Mouse (Mus musculus): Measurements from ENCODE around the gene Slc9b1.

Gene Slc9b1

DNA sequence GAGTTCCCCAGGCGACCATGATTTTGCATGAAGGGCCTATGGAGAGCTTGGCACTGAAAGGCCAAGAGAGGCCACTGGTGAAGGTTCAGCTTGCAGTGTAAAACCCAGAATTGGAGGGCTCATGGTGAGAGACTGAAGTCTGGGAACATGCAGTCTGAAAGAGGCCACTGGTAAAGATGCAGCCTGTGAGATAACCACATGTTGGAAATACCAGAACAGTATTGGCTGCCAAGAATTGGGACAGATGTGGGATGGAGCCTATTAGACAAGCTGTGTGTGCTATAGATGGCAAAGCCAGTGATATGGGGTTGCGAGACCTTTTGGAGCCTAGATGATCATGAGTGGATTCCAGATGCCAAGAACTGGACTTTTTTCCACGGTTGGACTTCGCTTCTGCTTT lies 32.0 kb downstream of the Slc9b1 start:
- DNase-seq (ENCODE audit: low spot score in 2 of 2): no peak

DNA sequence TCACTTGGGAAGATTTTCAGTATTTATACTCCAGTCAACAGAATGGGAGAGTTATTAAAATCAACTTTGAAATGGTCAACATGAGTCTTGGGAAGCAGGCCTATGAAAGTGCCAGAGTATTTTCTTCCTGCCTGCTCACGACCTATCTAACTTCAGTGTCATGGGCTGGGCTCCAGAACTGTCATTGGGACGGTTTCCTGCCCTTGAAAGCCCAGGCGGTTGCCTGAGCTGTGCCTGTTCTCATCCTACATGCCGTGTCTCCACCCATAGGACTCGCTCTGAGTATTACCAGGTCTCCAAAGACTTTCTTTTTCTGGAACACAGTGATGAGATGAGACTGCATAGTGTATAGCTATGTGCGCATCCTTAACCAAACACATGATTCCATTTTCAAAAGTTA lies 45.4 kb downstream of the Slc9b1 start:
- DNase-seq (ENCODE audit: low spot score in 2 of 2): no peak

DNA sequence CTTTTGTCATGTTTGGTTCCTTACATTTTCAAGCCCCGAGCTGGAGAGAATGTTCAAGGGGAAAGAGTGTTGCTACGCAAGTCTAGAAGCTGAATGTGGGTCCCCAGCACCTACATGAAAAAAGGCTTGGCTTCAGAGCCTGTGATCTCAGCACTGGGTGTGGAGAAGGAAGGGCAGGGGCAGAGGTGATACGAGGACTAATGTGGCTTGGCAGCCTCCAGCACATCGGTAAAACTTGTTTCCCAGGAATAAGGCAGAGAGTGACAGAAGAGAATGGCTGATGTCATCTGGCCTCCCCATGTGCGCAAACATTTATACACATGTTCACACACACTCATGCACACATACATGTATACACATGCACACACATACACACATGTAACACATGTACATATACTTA lies 47.3 kb downstream of the Slc9b1 start:
- DNase-seq (ENCODE audit: low spot score in 2 of 2): no peak

DNA sequence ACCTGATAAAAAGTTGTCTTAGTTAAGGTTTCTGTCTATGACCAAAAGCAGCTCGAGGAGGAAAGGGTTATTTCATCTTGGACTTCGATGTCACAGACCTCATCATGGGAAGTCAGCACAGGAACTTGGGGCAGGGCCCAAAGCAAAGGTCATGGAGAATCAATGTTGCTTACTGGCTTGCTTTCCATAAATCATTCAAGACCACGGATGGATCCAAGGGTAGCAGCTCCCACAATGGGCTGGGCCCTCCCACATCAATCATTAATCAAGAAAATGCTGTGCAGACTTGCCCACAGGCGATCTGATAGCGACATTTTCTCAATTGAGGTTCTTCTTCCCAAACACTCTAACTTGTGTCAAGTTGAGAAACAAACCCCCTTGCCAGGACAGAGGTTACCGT lies 48.3 kb downstream of the Slc9b1 start:
- DNase-seq (ENCODE audit: low spot score in 2 of 2): no peak

DNA sequence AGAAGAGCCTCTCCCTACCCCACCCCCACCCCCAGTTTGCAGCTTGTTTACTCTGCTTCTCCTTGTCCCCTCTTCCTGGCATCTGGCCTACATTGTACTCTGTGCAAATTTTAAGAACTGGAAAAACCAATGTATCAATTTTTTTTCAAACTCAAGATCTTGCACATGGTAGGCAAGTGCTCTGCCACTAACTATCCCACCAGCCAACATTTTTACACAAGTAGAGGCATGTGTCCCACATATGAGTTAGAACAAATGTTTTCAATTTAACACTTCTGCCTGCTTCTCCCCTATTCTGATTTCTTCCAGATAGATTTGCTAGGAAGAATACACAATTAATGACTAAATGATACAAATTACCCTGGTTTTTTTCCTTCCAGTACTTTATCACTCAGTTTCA lies 49.3 kb downstream of the Slc9b1 start:
- DNase-seq (ENCODE audit: low spot score in 2 of 2): no peak

DNA sequence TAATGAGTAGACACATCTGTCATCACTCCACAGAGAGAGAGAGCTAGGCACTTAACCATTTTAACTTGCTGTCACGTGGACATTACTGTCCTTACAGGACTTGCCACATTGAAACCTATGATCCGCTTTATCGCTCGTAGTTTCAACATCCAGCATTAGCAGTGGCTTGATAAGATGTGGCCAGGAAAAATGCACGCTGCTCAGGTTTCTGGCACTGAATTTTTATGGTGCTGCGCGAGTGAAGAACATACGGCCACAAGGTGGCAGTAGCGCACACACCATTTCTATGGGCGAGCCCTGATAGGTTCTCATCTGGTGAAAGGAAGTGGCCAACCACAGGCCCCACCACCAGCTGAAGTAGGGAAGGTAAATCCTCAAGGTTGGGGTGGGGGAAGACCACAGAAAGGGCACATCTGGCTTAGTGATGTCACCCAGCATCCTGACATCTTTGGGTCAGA lies 54.4 kb downstream of the Slc9b1 start:
- peak; percentile 56 to 80 for DNase-seq (ENCODE audit: low spot score in 2 of 2)

DNA sequence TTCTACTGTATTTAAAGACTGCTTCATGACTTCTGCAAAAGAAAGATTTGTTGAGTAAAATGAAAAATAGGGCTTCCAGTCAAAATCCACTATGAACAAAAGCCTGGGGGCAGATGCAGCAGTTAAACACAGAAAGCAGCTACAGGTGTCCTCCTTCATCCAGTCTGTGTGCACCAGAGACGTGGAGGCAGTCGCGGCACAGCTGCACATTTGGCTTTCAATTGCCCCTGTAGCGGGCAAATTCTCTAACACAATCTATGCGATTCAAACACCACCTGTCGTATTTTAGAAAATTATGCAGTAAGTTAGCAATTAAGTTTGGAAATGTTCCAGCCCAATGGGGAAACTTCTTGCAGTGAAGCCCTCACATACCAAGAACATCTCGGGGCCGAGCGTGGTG lies 55.4 kb downstream of the Slc9b1 start:
- DNase-seq (ENCODE audit: low spot score in 2 of 2): no peak

DNA sequence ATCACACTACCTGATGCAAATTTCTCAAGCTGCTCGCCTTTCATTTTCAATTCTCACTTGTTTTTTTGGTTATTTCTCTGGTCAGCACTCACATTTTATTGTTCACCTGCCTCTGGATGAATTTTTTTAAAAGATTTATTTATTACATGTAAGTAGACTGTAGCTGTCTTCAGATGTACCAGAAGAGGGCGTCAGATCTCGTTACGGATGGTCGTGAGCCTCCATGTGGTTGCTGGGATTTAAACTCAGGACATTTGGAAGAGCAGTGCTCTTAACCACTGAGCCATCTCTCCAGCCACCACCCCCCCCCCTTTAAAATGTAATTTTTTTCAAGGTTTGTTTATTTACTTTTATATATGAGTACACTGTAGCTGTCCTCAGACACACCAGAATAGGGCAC lies 56.0 kb downstream of the Slc9b1 start:
- no peak for DNase-seq (ENCODE audit: low spot score in 2 of 2)

DNA sequence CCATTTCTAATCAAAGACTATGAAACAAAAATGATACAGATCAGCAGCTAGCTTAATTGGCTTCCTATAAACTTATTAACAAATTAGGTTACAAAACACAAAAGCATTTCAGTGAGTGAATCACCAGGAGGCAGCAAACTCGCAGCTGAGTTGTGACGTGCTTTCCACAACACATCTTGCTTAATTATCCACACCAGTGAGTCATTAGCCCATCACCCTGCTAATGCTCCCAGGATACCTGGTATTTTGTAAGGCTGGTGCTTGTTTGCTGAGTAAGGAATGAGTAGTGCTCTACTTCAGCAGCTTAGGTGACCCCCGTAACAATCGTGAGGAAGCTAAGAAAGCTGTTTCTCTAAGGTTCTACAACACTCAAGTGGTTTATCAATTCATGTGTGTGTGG lies 56.8 kb downstream of the Slc9b1 start:
- DNase-seq (ENCODE audit: low spot score in 2 of 2): no peak

DNA sequence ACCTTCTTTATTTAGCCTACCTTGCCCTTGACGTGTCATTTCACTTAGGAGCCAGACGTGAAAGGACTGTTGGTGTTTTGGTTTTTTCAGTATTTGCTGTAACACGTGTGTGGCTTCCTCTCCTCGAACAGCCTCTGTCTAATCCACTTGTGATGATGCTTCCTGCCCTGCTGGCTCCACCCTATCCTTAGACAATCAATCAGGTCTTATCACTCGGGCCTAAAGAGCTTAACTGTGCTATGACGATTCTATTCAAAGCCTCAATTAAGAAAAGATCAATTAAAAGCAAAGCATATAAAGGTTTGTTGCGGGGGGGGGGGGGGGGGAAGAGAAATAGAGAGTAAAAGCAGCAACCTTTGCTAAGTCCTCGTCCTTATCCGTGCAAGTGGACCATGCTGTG lies 59.5 kb downstream of the Slc9b1 start:
- DNase-seq (ENCODE audit: low spot score in 2 of 2): no peak

DNA sequence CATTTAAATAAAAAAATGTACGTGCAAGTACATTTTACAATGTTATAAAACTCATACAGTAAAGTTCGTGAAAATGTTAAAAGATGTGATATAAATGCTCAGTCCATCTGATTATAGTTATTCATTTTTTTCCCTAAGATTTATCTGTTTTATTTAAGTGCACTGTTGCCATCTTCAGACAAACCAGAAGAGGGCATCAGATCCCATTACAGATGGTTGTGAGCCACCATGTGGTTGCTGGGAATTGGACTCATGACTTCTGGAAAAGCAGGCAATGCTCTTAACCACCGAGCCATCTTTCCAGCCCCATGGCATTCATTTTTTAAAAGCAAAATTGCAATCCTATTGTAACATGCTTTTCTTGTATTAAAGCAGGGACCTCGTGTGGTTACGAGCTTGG lies 61.4 kb downstream of the Slc9b1 start:
- DNase-seq (ENCODE audit: low spot score in 2 of 2): no peak

DNA sequence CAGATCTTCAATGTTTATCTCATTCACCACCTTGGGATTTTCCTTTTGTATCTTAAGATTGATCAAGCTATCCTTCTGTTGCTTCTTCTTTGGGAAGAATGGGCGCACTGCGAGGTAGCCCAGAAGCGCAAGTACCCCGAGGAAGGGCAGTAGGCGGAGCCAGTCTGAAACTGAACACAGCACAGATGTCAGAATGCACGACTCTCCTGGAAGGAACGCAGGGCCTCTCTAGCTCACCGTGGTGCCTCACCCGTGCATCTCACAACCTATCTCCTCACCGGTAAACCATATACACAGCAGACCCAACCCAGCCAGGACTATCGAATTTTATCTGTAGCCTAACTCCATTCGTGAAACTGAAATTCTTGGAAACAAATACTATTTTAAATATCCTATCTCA lies 63.2 kb downstream of the Slc9b1 start:
- DNase-seq (ENCODE audit: low spot score in 2 of 2): no peak

DNA sequence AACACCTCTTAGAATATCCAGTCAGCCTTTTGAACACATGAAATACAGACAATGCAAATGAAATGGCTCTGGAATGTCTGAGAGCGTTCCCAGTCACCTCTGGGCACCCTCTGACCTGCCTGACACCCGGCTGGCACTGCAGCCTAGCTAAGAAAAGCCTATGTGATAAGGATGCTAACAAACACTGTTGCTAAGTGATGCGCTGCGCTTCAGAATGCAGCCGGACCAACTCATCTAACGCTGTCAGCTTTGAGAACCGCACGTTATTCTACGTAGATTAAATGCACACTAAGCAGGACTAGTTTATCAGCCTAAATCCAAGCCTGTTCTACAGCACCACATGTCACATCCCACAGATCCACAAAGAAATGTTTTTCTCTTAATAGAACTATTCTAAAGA lies 64.0 kb downstream of the Slc9b1 start:
- DNase-seq (ENCODE audit: low spot score in 2 of 2): no peak

DNA sequence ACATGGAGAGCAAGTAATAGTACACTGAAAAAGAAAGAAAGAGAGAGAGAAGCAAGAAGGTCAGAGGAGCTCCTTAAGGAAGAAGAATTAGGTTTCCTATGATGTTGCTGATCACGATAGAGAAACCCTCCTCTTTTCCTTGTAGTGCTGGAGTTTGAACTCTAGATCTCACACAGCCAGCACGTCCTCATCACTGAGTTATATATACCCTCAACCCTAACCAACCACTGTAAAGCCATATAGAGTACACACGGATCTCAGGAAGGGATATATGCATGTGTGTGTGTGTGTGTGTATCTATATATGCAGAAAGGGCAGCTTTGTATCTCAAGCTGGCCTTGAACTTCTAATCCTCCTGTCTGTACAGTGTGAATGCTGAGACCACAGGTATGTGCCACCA lies 69.4 kb downstream of the Slc9b1 start:
- DNase-seq (ENCODE audit: low spot score in 2 of 2): no peak

DNA sequence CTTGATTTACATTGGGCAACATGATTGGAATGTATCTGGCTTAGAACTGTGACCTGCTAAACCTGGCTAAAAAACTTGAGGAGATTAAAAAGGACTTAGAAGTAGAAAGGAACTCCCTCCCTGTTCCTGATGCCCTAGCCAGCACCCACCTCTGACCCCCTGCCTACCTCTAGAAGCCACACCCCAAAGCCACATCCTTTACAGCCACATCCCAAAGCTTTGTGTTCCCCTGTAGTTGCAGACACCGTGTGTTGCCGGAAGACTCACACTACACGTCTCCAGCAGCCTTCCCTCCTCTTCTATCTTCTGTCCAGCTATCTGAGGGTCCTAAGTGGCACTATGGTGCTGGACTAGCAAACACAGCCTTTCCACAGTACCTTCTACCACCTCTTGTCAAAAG lies 70.0 kb downstream of the Slc9b1 start:
- DNase-seq (ENCODE audit: low spot score in 2 of 2): no peak

DNA sequence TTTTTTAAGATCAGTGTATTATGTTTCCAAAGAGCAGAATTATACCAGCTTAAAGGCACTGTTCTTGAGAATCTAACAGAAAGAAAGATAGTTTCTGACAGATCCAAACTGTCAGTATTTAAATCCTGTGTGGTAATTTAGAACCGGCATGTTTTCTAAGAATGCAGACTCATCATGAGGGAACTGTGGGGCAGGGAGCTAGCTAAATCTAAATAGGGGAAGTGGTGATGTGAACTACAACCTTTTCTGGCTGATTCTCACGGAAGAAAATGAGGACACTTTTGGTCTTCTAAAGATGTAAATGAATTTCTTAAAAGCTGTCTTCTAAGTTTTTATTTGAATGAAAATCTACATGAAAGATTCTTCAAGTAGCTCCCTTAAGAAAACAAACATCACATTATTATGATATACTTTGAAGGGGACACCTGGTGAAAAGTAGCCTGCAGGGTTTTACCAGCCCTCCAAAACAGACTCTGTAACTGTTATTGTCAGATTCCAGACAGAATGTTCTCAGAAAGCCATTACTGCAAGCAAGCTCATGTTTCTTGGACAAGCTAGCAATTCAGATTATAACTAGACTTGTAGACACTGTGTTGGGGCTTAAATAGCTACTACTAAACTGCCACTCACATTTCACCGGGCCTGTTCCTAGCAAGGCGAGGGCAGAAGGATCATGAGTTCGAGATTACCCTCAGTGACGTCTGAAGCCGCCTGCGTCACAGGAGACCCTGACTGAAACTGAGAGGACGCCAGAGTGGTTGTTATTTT lies 72.9 kb downstream of the Slc9b1 start:
- no peak for DNase-seq (ENCODE audit: low spot score in 2 of 2)

DNA sequence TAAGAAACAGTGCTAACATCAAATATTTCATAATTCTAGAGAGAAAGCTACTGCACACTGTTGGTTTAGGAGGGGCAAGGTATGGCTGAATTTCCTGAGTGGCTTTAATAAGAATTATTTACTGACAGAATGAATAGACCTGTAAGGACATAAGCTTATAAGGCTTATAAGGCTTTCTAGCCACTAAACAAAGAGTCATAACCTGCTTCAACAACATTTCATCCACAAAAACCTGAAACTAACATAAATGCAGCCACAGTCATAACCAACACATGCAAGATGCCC lies 73.4 kb downstream of the Slc9b1 start:
- no peak for DNase-seq (ENCODE audit: low spot score in 2 of 2)

DNA sequence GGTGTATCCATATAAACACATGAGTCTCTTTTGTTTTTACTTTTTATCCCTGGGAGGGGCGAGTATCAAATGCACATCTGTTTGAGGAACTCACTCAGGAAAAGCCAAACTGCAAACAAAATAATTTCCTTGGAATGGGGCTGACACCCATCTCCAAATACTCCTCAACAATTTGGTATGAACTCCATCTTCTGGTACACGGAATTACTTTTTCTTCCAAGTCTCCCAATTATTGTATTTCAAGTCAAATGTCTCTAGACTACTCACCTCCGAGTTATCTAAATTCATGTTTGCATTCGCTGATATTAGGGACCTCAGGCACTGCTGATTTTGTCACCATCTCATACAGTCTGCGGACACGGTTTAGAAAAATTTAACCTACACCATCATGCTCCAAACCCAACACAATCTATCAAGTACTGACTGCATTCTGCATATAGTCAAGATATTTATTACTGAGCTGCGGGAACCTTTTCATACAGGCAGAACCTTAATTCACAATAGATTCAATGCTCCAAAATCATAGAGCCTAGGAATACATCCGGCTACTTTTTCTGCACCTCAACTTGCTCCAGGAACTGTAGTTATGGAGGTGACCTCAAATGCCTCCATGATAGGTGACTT lies 74.5 kb downstream of the Slc9b1 start:
- DNase-seq (ENCODE audit: low spot score in 2 of 2): no peak

DNA sequence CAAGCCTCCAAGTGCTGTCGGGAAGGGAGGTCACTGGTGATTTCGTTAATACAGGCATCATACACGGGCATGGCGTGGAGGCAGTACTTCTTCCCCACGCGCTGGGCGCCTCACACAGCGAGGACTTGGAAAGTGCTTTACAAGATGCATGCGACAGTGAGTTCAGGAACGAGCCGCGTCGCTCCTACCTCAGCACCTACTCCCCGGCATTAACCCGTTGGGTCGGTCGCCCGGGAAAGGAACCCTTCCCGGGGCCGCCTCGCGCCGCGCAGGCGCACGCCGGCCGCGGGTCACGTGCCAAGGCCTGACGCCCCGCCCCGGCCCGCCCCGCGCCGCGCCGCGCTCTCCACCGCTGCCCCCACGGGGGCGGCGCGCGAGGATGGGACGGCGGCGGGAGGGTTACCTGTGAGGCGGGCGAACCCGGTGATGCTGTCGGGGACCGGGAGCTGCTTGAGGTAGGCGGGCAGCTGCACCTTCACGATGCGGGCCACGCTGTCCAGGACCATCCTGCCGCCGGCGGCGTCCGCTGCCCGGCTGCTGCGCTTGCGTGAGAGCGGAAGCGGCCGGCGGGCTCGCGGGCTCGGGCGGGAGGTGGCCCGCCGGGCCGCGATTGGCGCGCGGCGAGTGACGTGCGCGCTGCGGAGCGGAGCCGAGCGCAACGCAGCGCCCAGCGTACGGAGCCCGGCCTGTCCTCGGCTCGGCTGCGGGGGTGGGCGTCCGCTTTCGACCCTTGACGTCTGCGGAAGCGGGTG lies 75.2 kb downstream of the Slc9b1 start:
- peak; percentile 72 to 84 for DNase-seq (ENCODE audit: low spot score in 2 of 2)

DNA sequence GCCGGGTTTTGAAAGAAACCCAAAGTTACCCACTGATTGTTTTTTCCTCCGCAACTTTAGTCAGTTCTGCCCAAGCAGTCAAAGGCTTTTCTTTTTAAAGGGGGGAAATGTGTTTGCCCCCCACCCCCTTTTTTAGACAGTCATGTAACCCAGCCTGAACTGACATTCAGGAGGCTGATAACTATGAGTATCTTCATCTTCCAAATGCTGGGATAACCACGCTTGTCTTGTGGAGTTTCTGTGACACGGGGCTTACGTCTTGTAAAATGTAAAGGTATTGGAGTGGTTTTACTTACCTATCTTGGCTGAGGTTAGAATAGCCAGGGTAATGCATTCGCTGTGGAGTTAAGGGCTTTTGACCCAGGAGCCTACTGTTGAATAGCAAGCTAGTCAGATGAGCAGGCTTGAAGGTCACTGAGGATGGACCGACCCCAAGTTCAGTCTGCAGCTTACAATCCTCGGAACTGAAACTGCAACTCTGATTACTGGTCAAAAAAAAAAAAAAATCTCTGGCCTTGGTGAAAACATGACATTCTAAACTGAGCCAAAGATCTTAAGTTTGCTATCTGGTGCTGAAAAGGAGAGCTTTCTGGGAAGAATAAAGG lies 75.9 kb downstream of the Slc9b1 start, which contains the start of gene Cisd2:
Gene Cisd2, minus strand, starts transcription at position 318 of the 605 bp plus-strand sequence.
- DNase-seq (ENCODE audit: low spot score in 2 of 2): no peak

DNA sequence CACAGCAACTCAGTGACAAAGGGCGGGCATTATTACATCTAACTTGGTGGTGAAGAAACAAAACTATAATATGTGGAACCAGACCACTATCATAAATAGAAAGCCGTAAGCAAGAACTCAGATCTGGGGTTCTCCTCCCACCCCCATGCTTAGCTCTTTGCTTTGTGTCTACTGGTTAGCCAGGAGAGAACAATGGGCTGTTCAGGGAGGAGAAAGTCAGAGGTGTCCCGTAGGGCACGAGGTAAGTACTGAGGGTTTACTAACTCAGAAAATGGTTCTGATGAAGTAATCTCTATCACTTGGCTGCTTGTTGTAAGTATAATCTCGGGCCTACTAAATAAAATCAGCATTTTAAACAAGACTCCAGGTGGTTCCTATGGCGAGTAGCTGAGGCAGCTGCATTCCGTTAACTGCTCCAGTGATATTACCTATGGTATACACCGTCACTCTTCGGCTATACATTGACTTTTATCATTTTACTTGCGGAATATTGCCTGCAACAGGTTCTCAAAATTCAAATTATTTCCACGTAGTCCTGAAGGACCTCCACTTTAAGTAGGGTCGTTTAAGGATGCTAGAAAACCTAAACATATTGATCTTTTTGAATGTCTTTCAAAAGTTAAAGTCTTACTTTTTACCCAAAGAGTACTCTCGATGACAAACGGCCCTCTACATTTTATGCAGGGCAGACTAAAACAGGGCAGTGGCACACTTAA lies 89.2 kb downstream of the Slc9b1 start:
- no peak for DNase-seq (ENCODE audit: low spot score in 2 of 2)

Measured in frontal cortex, postnatal 10 days (tissue).